Mouse (Mus musculus) embryonic facial prominence, embryonic 10.5 days (tissue): ENCODE data around the gene 1700024P04Rik. TPM values are rescaled to one million over a fixed set of nuclear protein-coding genes. Genes with fewer than 3 reads are reported as not detected.

Source experiments
- polyA plus RNA-seq: library from polyadenylated mRNA; unstranded; fragments of >200 nt; fragmentation: Nextera tagmentation; extraction: Ambion mirVana; gene quantifications from 2 replicates; pipeline ENCODE4 v1.2.1, GENCODE M21; 2016

Gene 1700024P04Rik
- polyA plus RNA-seq, 1 experiment from 2014 or later: not detected

Other genes starting within 250 kb of the 1700024P04Rik start
- 33.8 and 35.7 TPM in 2 replicates for gene Fcho2, start 169.1 kb downstream of the 1700024P04Rik start, polyA plus RNA-seq
- 78.0 and 79.7 TPM in 2 replicates for gene Tnpo1, start 58.2 kb downstream of the 1700024P04Rik start, polyA plus RNA-seq
- 0.35 and 0.56 TPM in 2 replicates for gene Zfp366, start 200.3 kb upstream of the 1700024P04Rik start, polyA plus RNA-seq